Mouse (Mus musculus): ENCODE results near the gene Igsf9b. TPM values are rescaled to one million over a fixed set of nuclear protein-coding genes. Genes with fewer than 3 reads are reported as not detected.
A peak's percentile ranks its signal among the peaks of the same experiment; 100 is the strongest.

Gene Igsf9b
- 4.2 and 5.2 TPM in 2 replicates for polyA plus RNA-seq (2014; fragmentation: Nextera tagmentation; extraction: Ambion mirVana)

DNA sequence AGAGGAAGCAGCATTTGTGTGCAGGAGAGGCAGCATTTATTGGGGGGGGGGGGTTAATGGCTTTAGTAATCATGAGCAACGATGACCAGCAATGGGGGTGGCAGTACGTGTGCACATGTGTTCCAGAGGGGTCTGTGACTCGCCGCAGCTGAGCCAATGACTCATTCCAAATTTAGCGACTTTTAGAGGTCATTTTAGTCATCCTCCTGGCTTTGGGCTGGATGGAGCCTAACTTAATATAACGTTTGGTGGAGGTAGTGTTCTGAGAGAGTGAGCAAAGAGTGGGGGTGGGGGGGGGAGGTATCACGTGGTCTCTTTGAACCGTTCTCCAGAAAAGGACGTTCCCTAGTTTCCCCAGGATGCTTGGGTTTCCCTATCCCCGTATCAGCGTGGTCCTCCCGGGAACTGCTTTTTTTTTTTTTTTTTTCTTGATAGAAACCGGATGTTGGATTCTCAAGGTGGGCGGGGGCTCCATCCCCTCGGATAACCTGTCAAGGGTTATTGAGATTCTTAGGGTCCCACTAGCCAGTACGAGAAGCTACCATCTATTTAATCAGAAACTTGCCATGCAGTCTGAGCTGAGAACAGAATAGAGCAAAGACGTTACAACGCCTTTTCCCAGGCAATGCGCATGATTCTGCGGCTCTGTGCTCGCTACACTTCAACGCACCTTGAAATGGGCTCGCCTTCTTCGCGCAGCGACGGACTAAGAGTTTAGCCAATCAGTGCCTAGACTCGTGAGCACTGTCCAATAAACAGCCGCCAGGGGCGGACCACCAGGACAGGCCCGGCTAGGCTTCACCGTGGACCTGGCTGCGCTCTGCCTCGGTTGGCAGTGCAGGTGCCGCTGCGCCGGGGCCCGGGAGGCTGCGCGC is at the start of gene Igsf9b:
TSS of gene Igsf9b (plus strand) at position 794 of the 875 bp plus-strand sequence.
- ATAC-seq (ENCODE audit: low FRiP score), result peak; percentile 99
- no peaks in the 10 kb centered on the region for H3K36me3 ChIP-seq (ENCODE audit: control insufficient read depth, insufficient read depth, low read length)
- H3K4me2 ChIP-seq, result peak within 1 kb of the TSS; percentile 94
- H3K27ac ChIP-seq (ENCODE audit: low read depth, low read length), result peak within 1 kb of the TSS; percentile 1; the same call in 1 of the 2 replicates
- peak; percentile 97 for DNase-seq (ENCODE audit: low spot score, missing footprints)
- H3K27me3 ChIP-seq (ENCODE audit: control insufficient read depth, insufficient read depth, low read length), result peaks cover 11% of the 10 kb centered on the region
- H3K4me1 ChIP-seq (ENCODE audit: control insufficient read depth, insufficient read depth, low read length), result peaks cover 14% of the 10 kb centered on the region
- peak within 1 kb of the TSS; percentile 78 for H3K4me3 ChIP-seq (ENCODE audit: low read depth, low read length)
- peak within 1 kb of the TSS; percentile 66 for H3K9ac ChIP-seq (ENCODE audit: low read length)
- WGBS, result under 1% methylated on average over 40 of the region's 40 CpGs
- no peaks in the 10 kb centered on the region for H3K9me3 ChIP-seq (ENCODE audit: control insufficient read depth, low read length)

DNA sequence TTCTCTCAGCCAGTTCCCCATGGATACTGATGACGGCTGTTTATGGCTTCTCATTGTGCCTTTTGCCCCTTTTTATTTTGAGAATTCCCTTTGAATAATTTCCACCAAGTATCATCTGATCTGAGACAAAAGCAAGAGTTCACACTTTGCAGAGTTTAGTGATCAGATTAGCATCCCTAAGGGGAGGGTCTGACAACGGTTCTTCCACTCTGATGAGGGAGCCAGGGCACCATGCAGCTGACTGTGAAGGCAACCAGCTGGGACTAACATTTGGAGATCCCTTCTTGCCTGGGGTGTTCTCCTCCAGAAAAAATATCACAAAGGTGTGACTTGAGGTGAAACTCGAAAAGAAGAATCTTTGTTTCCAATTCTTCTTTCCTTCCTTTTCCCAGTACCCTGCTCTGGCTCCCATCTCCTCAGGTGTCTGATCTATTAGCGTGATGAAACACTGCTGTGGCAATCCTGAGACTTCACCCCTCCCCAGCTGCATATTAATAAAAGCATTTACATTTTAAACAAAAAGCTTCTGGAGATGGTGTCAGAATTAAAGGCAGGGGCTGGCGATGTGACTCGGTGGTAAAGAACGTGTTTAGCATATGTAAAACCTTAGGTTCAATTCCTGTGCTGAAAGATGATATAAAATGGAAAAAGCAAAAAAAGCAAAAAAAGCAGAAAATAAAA is 46.8 kb upstream of the Igsf9b start:
- ATAC-seq (ENCODE audit: low FRiP score) (no peak), DNase-seq (ENCODE audit: low spot score, missing footprints) (no peak)
- no peaks in the 10 kb centered on the region for H3K27me3 ChIP-seq (ENCODE audit: control insufficient read depth, insufficient read depth, low read length)
- no peak overlapping the region for H3K4me2 ChIP-seq
- H3K36me3 ChIP-seq (ENCODE audit: control insufficient read depth, insufficient read depth, low read length), result no peaks in the 10 kb centered on the region
- H3K27ac ChIP-seq (ENCODE audit: low read depth, low read length), result no peak overlapping the region
- H3K4me1 ChIP-seq (ENCODE audit: control insufficient read depth, insufficient read depth, low read length), result no peaks in the 10 kb centered on the region
- no peak overlapping the region for H3K4me3 ChIP-seq (ENCODE audit: low read depth, low read length)
- no peak overlapping the region for H3K9ac ChIP-seq (ENCODE audit: low read length)
- WGBS, result 73% methylated on average over 7 of the region's 7 CpGs
- no peaks in the 10 kb centered on the region for H3K9me3 ChIP-seq (ENCODE audit: control insufficient read depth, low read length)

DNA sequence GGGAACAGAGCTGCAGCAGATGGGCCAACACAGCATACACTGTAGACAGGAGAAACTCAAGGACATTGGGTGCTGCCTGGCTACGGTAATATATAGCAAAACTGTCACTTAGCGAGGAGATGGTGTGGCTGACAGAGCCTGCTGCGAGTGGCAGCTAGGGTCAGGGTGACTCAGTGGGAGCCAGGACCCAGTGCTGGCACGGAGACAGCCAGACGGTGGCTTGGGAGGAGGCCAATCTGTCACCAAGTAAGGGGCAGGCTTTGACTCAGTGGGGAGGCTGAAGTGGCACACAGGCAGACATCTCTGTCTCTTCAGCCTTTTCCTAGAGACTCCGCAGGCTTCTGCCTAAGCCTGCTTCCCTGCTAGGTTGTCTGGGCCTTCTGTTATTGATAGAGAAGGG is 42.5 kb upstream of the Igsf9b start:
- WGBS, result 64% methylated on average over 6 of the region's 6 CpGs
- no peak overlapping the region for H3K4me2 ChIP-seq
- no peaks in the 10 kb centered on the region for H3K27me3 ChIP-seq (ENCODE audit: control insufficient read depth, insufficient read depth, low read length)
- no peak overlapping the region for H3K27ac ChIP-seq (ENCODE audit: low read depth, low read length)
- no peaks in the 10 kb centered on the region for H3K36me3 ChIP-seq (ENCODE audit: control insufficient read depth, insufficient read depth, low read length)
- ATAC-seq (ENCODE audit: low FRiP score) (no peak), DNase-seq (ENCODE audit: low spot score, missing footprints) (no peak)
- no peak overlapping the region for H3K4me3 ChIP-seq (ENCODE audit: low read depth, low read length)
- H3K9ac ChIP-seq (ENCODE audit: low read length), result no peak overlapping the region
- H3K4me1 ChIP-seq (ENCODE audit: control insufficient read depth, insufficient read depth, low read length), result no peaks in the 10 kb centered on the region
- H3K9me3 ChIP-seq (ENCODE audit: control insufficient read depth, low read length), result no peaks in the 10 kb centered on the region

DNA sequence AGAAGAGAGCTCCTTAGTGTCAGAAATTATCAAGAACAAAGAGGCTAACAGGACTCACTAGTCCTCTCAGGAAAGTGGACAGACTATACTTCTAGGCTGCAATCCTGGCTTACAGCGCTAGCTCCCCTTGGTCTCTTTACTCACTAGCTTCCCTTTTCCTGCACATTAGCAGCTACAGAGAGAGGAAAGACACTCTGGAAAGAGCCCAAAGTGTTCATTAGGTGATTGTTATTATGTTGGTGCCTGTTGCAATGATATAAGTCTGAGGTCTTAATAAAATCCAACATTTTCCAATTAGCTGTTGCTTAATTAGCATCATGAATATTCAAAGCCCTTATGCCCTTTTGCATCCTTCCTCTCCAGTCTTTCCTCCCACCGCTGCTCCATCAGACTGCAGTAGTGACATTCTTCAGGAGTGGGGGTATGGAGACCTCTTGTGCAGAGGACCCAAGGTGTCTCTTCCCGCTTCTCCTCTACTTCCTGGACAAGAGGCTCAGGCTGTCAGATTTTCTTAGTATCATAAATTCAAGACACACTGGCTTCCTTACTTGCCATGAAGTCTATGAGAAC is 38.5 kb upstream of the Igsf9b start:
- ATAC-seq (ENCODE audit: low FRiP score), result no peak
- WGBS, result 83% methylated on average over 3 of the region's 3 CpGs

DNA sequence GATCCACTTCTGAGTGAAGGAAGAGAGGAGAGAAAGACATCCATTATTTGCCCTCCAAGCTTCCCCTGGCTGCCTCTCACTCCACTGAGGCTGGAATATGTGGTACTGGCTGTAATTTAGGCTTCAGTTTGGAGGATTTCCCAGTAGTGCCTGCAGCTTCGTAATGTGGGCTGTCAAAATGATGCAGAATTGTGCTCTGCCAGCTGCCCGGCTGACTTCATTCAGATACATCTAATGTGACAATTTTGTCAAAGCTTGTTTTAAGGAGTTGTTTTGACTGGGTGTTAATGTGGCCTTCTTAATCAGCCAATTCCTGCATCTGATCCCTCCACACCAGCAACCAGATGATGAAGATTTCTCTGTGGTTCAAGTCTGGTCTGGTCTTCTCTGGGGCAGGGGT is 37.1 kb upstream of the Igsf9b start:
- Histone ChIP-seq H3K4me2 (no peak overlapping the region), H3K9ac (ENCODE audit: low read length) (no peak overlapping the region), H3K9me3 (ENCODE audit: control insufficient read depth, low read length) (no peaks in the 10 kb centered on the region), H3K4me3 (ENCODE audit: low read depth, low read length) (no peak overlapping the region), H3K4me1 (ENCODE audit: control insufficient read depth, insufficient read depth, low read length) (no peaks in the 10 kb centered on the region), H3K36me3 (ENCODE audit: control insufficient read depth, insufficient read depth, low read length) (no peaks in the 10 kb centered on the region), H3K27me3 (ENCODE audit: control insufficient read depth, insufficient read depth, low read length) (no peaks in the 10 kb centered on the region), H3K27ac (ENCODE audit: low read depth, low read length) (no peak overlapping the region)
- DNase-seq (ENCODE audit: low spot score, missing footprints) (no peak), ATAC-seq (ENCODE audit: low FRiP score) (no peak)
- WGBS, result 81% methylated on average over 2 of the region's 2 CpGs

More for the DNA sequence above, 38.5 kb upstream of the Igsf9b start:
- no peak overlapping the region for H3K9ac ChIP-seq (ENCODE audit: low read length)
- H3K36me3 ChIP-seq (ENCODE audit: control insufficient read depth, insufficient read depth, low read length), result no peaks in the 10 kb centered on the region
- H3K27me3 ChIP-seq (ENCODE audit: control insufficient read depth, insufficient read depth, low read length), result no peaks in the 10 kb centered on the region
- H3K4me1 ChIP-seq (ENCODE audit: control insufficient read depth, insufficient read depth, low read length), result no peaks in the 10 kb centered on the region
- H3K9me3 ChIP-seq (ENCODE audit: control insufficient read depth, low read length), result no peaks in the 10 kb centered on the region
- H3K4me3 ChIP-seq (ENCODE audit: low read depth, low read length), result no peak overlapping the region
- no peak for DNase-seq (ENCODE audit: low spot score, missing footprints)
- no peak overlapping the region for H3K27ac ChIP-seq (ENCODE audit: low read depth, low read length)
- no peak overlapping the region for H3K4me2 ChIP-seq

DNA sequence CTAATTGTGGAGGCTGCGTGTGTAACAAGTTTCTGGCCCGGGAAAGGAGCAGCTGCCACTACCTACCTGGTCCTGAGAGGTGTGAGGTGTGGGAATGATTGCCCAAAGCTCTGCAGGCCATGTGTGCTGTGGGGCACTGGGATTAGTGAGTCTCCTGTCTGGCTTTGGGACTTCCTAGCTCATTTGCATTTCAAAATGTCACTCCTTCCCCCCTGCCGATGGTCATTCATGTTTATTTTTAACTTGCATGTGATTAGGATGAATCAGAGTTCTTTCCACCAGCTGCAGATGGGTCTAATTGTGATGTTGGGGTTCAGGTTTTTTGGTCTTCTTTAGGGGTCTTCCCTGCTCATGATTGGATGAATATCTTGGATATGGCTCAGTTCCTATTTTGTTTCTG is 34.0 kb upstream of the Igsf9b start:
- H3K4me2 ChIP-seq, result no peak overlapping the region
- no peak overlapping the region for H3K4me3 ChIP-seq (ENCODE audit: low read depth, low read length)
- ATAC-seq (ENCODE audit: low FRiP score), result no peak
- H3K9me3 ChIP-seq (ENCODE audit: control insufficient read depth, low read length), result no peaks in the 10 kb centered on the region
- no peaks in the 10 kb centered on the region for H3K27me3 ChIP-seq (ENCODE audit: control insufficient read depth, insufficient read depth, low read length)
- WGBS, result 54% methylated on average over 3 of the region's 3 CpGs
- DNase-seq (ENCODE audit: low spot score, missing footprints), result peak; percentile 72
- no peak overlapping the region for H3K27ac ChIP-seq (ENCODE audit: low read depth, low read length)
- no peaks in the 10 kb centered on the region for H3K4me1 ChIP-seq (ENCODE audit: control insufficient read depth, insufficient read depth, low read length)
- no peak overlapping the region for H3K9ac ChIP-seq (ENCODE audit: low read length)
- no peaks in the 10 kb centered on the region for H3K36me3 ChIP-seq (ENCODE audit: control insufficient read depth, insufficient read depth, low read length)

DNA sequence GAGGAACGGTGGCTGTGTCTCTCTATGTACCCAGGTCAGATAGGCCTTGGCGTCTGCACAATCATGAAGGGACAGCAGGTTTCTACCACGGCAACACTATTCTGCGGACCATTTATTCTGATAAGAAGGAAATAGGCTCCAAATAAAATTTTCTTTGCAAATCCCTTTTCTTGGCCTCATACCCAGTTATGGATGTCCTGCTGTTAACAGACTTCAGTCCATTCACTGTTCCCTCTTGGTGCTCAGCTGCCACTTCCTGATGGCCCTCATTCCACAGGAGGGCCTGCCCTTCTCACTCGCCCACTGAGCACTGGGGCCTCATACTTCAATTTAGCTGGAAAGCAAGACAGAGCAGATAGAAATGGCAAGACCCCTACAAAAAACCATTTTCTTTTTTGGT is 31.1 kb upstream of the Igsf9b start:
- no peak for ATAC-seq (ENCODE audit: low FRiP score)
- Histone ChIP-seq H3K9me3 (ENCODE audit: control insufficient read depth, low read length) (no peaks in the 10 kb centered on the region), H3K4me3 (ENCODE audit: low read depth, low read length) (no peak overlapping the region), H3K4me1 (ENCODE audit: control insufficient read depth, insufficient read depth, low read length) (no peaks in the 10 kb centered on the region), H3K27ac (ENCODE audit: low read depth, low read length) (no peak overlapping the region), H3K27me3 (ENCODE audit: control insufficient read depth, insufficient read depth, low read length) (no peaks in the 10 kb centered on the region), H3K36me3 (ENCODE audit: control insufficient read depth, insufficient read depth, low read length) (no peaks in the 10 kb centered on the region), H3K9ac (ENCODE audit: low read length) (no peak overlapping the region), H3K4me2 (no peak overlapping the region)
- 92% methylated on average over 5 of the region's 5 CpGs for WGBS
- peak; percentile 21 for DNase-seq (ENCODE audit: low spot score, missing footprints)

DNA sequence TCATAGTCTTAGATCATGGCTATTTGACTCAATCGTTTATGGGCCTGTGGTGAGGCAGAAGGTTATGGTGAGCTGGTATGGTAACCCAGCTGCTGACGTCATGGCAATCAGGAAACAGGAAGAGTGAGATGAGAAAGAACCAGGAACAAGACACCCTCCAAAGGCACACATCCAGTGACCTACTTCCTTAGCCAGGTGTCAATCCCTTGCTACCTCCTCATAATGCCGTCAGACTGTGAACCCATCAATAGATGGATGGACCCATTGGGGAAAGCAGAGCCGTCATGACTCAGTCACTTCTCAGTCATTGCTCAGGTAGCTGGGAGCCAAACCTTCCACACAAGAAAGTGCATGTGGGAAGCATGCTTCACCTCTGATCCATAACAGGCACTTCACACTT is 30.5 kb upstream of the Igsf9b start:
- H3K27me3 ChIP-seq (ENCODE audit: control insufficient read depth, insufficient read depth, low read length), result no peaks in the 10 kb centered on the region
- H3K9me3 ChIP-seq (ENCODE audit: control insufficient read depth, low read length), result no peaks in the 10 kb centered on the region
- no peak overlapping the region for H3K27ac ChIP-seq (ENCODE audit: low read depth, low read length)
- 90% methylated on average over 4 of the region's 4 CpGs for WGBS
- no peaks in the 10 kb centered on the region for H3K4me1 ChIP-seq (ENCODE audit: control insufficient read depth, insufficient read depth, low read length)
- no peak for ATAC-seq (ENCODE audit: low FRiP score)
- no peak overlapping the region for H3K4me3 ChIP-seq (ENCODE audit: low read depth, low read length)
- no peak overlapping the region for H3K9ac ChIP-seq (ENCODE audit: low read length)
- H3K36me3 ChIP-seq (ENCODE audit: control insufficient read depth, insufficient read depth, low read length), result no peaks in the 10 kb centered on the region
- no peak for DNase-seq (ENCODE audit: low spot score, missing footprints)
- H3K4me2 ChIP-seq, result no peak overlapping the region

DNA sequence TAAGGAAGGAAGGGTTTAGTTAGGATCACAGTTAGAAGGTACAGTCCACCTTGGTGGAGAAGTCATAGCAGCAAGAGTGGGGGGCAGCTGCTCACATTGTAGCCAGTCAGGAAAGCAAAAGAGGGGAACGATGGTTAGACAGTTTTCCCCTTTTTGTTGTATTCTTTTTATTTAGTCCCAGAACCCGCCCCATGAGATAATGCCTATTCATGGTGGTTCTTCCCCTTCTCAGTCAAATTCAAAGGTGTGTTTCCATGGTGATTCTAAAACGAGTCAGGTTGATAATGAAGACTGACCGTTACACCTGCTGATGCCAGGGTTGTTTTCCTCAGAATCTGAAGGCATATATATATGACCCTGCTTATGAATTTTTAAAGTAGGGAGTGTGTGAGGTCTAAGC is 29.7 kb upstream of the Igsf9b start:
- ATAC-seq (ENCODE audit: low FRiP score), result no peak
- no peak overlapping the region for H3K4me2 ChIP-seq
- H3K4me1 ChIP-seq (ENCODE audit: control insufficient read depth, insufficient read depth, low read length), result no peaks in the 10 kb centered on the region
- H3K9me3 ChIP-seq (ENCODE audit: control insufficient read depth, low read length), result no peaks in the 10 kb centered on the region
- H3K27ac ChIP-seq (ENCODE audit: low read depth, low read length), result no peak overlapping the region
- WGBS, result 61% methylated on average over 4 of the region's 4 CpGs
- H3K9ac ChIP-seq (ENCODE audit: low read length), result no peak overlapping the region
- DNase-seq (ENCODE audit: low spot score, missing footprints), result peak; percentile 49
- no peaks in the 10 kb centered on the region for H3K36me3 ChIP-seq (ENCODE audit: control insufficient read depth, insufficient read depth, low read length)
- H3K4me3 ChIP-seq (ENCODE audit: low read depth, low read length), result no peak overlapping the region
- no peaks in the 10 kb centered on the region for H3K27me3 ChIP-seq (ENCODE audit: control insufficient read depth, insufficient read depth, low read length)
